Mouse (Mus musculus): ENCODE results near the gene H6pd.

Gene H6pd

GRCm38 (mm10) chr4:150008853-150009586 is at the start of gene H6pd:
H6pd (minus strand) TSS chr4:150009023.
- ChIA-PET CTCF (interaction anchor here in 3 of 4 experiments (0.5 to 3.8 kb wide), 22 partner anchors 9 to 1205 kb away, joined by 3 to 13 read pairs (median 4); partner anchors contain the start of genes Gpr157 (in 2 of the 3) and Casz1 (in 1 of the 3)), POLR2A (interaction anchor here (0.5 to 7.1 kb wide), 54 partner anchors 9 to 1157 kb away, joined by 3 to 71 read pairs (median 4); partner anchors contain the start of genes Gpr157 (in 2 of the 4), Spsb1 (in 2 of the 4) and Slc2a5 (in 1 of the 4))

- CTCF ChIA-PET: interaction anchor here (0.6 to 1.8 kb wide), 10 partner anchors 9 to 1174 kb away, joined by 3 to 5 read pairs (median 4); no protein-coding TSS in a partner anchor
- POLR2A ChIA-PET: interaction anchor here in 3 of 4 experiments (0.8 to 17.4 kb wide), 11 partner anchors 5 to 48 kb away, joined by 3 to 263 read pairs (median 5); partner anchors contain the start of gene Gpr157 (in 2 of the 3)
Observed at GRCm38 (mm10) chr4:150057722-150058121, 48.9 kb upstream of the H6pd start.

- ChIA-PET CTCF (interaction anchor here (0.5 to 1.6 kb wide), 6 partner anchors 13 to 422 kb away, joined by 3 to 8 read pairs (median 3); no protein-coding TSS in a partner anchor), POLR2A (interaction anchor here (0.6 to 17.4 kb wide), 19 partner anchors 3 to 263 kb away, joined by 3 to 263 read pairs (median 4); no protein-coding TSS in a partner anchor)
Observed at GRCm38 (mm10) chr4:150056171-150056570, 47.3 kb upstream of the H6pd start.

GRCm38 (mm10) chr4:150052380-150052779 is 43.6 kb upstream of the H6pd start:
- CTCF ChIA-PET: interaction anchor here in 2 of 4 experiments (0.6 to 1.4 kb wide), 4 partner anchors 8 to 70 kb away, joined by 3 to 9 read pairs (median 5); partner anchors contain the start of gene Gpr157 (in 1 of the 2)
- POLR2A ChIA-PET: interaction anchor here (0.6 to 15.4 kb wide), 26 partner anchors 9 to 1902 kb away, joined by 3 to 263 read pairs (median 5); partner anchors contain the start of gene Gpr157 (in 2 of the 4)

- CTCF ChIA-PET: interaction anchor here in 3 of 4 experiments (0.7 to 1.4 kb wide), 3 partner anchors 19 to 36 kb away, joined by 3 to 6 read pairs (median 3); partner anchors contain the start of gene Gpr157 (in 1 of the 3)
- POLR2A ChIA-PET: interaction anchor here (0.6 to 15.4 kb wide), 26 partner anchors 8 to 640 kb away, joined by 3 to 263 read pairs (median 6); partner anchors contain the start of gene Gpr157 (in 2 of the 4)
Observed at GRCm38 (mm10) chr4:150051514-150051913, 42.7 kb upstream of the H6pd start.

GRCm38 (mm10) chr4:150049564-150050226 is 40.9 kb upstream of the H6pd start:
- POLR2A ChIA-PET: interaction anchor here (0.6 to 15.4 kb wide), 64 partner anchors 8 to 883 kb away, joined by 3 to 263 read pairs (median 4); partner anchors contain the start of genes Gpr157 (in 3 of the 4), H6pd (in 1 of the 4), Pgd (in 1 of the 4) and Spsb1 (in 1 of the 4)

GRCm38 (mm10) chr4:150049157-150049513 is 40.3 kb upstream of the H6pd start:
- POLR2A ChIA-PET: interaction anchor here (0.6 to 15.4 kb wide), 61 partner anchors 8 to 882 kb away, joined by 3 to 263 read pairs (median 5); partner anchors contain the start of genes Gpr157 (in 3 of the 4), H6pd (in 2 of the 4), Pgd (in 1 of the 4) and Spsb1 (in 1 of the 4)

More at GRCm38 (mm10) chr4:150049564-150050226, 40.9 kb upstream of the H6pd start:
- CTCF ChIA-PET: interaction anchor here (0.6 to 1.5 kb wide), 32 partner anchors 9 to 1568 kb away, joined by 3 to 20 read pairs (median 4); partner anchors contain the start of genes Gpr157 (in 3 of the 4) and Spsb1 (in 1 of the 4)

GRCm38 (mm10) chr4:150048478-150049156 is 39.8 kb upstream of the H6pd start:
- ChIA-PET CTCF (interaction anchor here in 3 of 4 experiments (0.6 to 2.1 kb wide), 6 partner anchors 14 to 44 kb away, joined by 3 to 7 read pairs (median 4); partner anchors contain the start of gene Gpr157 (in 2 of the 3)), POLR2A (interaction anchor here (0.6 to 15.4 kb wide), 29 partner anchors 9 to 249 kb away, joined by 3 to 263 read pairs (median 5); partner anchors contain the start of genes Gpr157 (in 4 of the 4) and H6pd (in 2 of the 4))

More at GRCm38 (mm10) chr4:150049157-150049513, 40.3 kb upstream of the H6pd start:
- CTCF ChIA-PET: interaction anchor here (0.6 to 2.1 kb wide), 27 partner anchors 8 to 1569 kb away, joined by 3 to 20 read pairs (median 4); partner anchors contain the start of genes Gpr157 (in 2 of the 4) and Spsb1 (in 1 of the 4)

GRCm38 (mm10) chr4:150048038-150048437 is 39.2 kb upstream of the H6pd start:
- ChIA-PET POLR2A (interaction anchor here (0.6 to 15.4 kb wide), 32 partner anchors 9 to 248 kb away, joined by 3 to 263 read pairs (median 5); partner anchors contain the start of genes Gpr157 (in 4 of the 4) and H6pd (in 2 of the 4)), CTCF (interaction anchor here in 3 of 4 experiments (0.6 to 2.1 kb wide), 7 partner anchors 14 to 82 kb away, joined by 3 to 7 read pairs (median 4); partner anchors contain the start of gene Gpr157 (in 2 of the 3))

GRCm38 (mm10) chr4:150043591-150043990 is 34.8 kb upstream of the H6pd start:
- ChIA-PET POLR2A (interaction anchor here in 3 of 4 experiments (0.6 to 5.7 kb wide), 13 partner anchors 10 to 158 kb away, joined by 3 to 45 read pairs (median 3); partner anchors contain the start of gene Spsb1 (in 1 of the 3)), CTCF (interaction anchor here in 3 of 4 experiments (0.7 to 8.2 kb wide), 13 partner anchors 9 to 237 kb away, joined by 3 to 36 read pairs (median 5); no protein-coding TSS in a partner anchor)

- ChIA-PET CTCF (interaction anchor here in 2 of 4 experiments (0.8 to 8.2 kb wide), 9 partner anchors 21 to 235 kb away, joined by 3 to 36 read pairs (median 5); partner anchors contain the start of gene Gpr157 (in 1 of the 2)), POLR2A (interaction anchor here (0.6 to 13.5 kb wide), 31 partner anchors 8 to 1951 kb away, joined by 3 to 263 read pairs (median 4); partner anchors contain the start of genes Gpr157 (in 2 of the 4) and H6pd (in 1 of the 4))
Observed at GRCm38 (mm10) chr4:150041346-150042110, 32.7 kb upstream of the H6pd start.

- ChIA-PET CTCF (interaction anchor here in 3 of 4 experiments (0.5 to 8.2 kb wide), 11 partner anchors 9 to 234 kb away, joined by 3 to 36 read pairs (median 4); partner anchors contain the start of gene Gpr157 (in 1 of the 3)), POLR2A (interaction anchor here in 3 of 4 experiments (0.6 to 13.5 kb wide), 27 partner anchors 9 to 264 kb away, joined by 3 to 263 read pairs (median 4); partner anchors contain the start of genes Gpr157 (in 2 of the 3) and H6pd (in 2 of the 3))
Observed at GRCm38 (mm10) chr4:150040856-150041255, 32.0 kb upstream of the H6pd start.

- ChIA-PET CTCF (interaction anchor here in 3 of 4 experiments (0.5 to 8.2 kb wide), 12 partner anchors 9 to 233 kb away, joined by 3 to 36 read pairs (median 4); partner anchors contain the start of gene Gpr157 (in 1 of the 3)), POLR2A (interaction anchor here in 3 of 4 experiments (0.5 to 13.5 kb wide), 25 partner anchors 10 to 263 kb away, joined by 3 to 263 read pairs (median 5); partner anchors contain the start of genes H6pd (in 2 of the 3) and Gpr157 (in 1 of the 3))
Observed at GRCm38 (mm10) chr4:150040003-150040581, 31.3 kb upstream of the H6pd start.

- ChIA-PET POLR2A (interaction anchor here in 3 of 4 experiments (0.8 to 13.5 kb wide), 18 partner anchors 8 to 60 kb away, joined by 3 to 263 read pairs (median 7); partner anchors contain the start of gene Gpr157 (in 3 of the 3)), CTCF (interaction anchor here (0.5 to 8.2 kb wide), 17 partner anchors 11 to 337 kb away, joined by 3 to 36 read pairs (median 3); partner anchors contain the start of gene Gpr157 (in 1 of the 4))
Observed at GRCm38 (mm10) chr4:150038533-150038932, 29.7 kb upstream of the H6pd start.

Data from embryonic stem cell, embryonic (primary cell).